Mouse (Mus musculus) liver, embryonic 15.5 days (tissue): ENCODE data around the gene Cspg4. TPM values are rescaled to one million over a fixed set of nuclear protein-coding genes. Genes with fewer than 3 reads are reported as not detected.

Experiments
- ATAC-seq: fragments of 200-750 bp; cut with Nextera tagmentation; 2 replicates; pipeline ENCODE4 v1.8.0; 2017; ENCODE audit warnings: moderate number of reproducible peaks, mild to moderate bottlenecking, moderate library complexity; ENCODE audit not compliant: insufficient read depth
- H3K27ac ChIP-seq: fragments of 300-500 bp; sonication (generic); replicated peaks from 2 replicates; pipeline ENCODE4 v1.5.1; 2015; ENCODE audit warnings: mild to moderate bottlenecking, inconsistent platforms
- H3K27me3 ChIP-seq: fragments of 300-500 bp; sonication (generic); 2 replicates; pipeline ENCODE4 v1.6.1; 2015; ENCODE audit warnings: mild to moderate bottlenecking, inconsistent platforms
- H3K36me3 ChIP-seq: fragments of 300-500 bp; sonication (generic); replicated peaks from 2 replicates; pipeline ENCODE4 v1.6.1; 2015; ENCODE audit warnings: moderate library complexity, mild to moderate bottlenecking, inconsistent platforms
- H3K4me1 ChIP-seq: fragments of 300-500 bp; sonication (generic); replicated peaks from 2 replicates; pipeline ENCODE4 v1.6.1; 2015; ENCODE audit warnings: inconsistent platforms
- H3K4me2 ChIP-seq: fragments of 300-500 bp; sonication (generic); 2 replicates; pipeline ENCODE4 v1.6.1; 2015; ENCODE audit warnings: moderate library complexity, mild to moderate bottlenecking, inconsistent platforms
- H3K4me3 ChIP-seq: fragments of 300-500 bp; sonication (generic); replicated peaks from 2 replicates; pipeline ENCODE4 v1.5.1; 2015; ENCODE audit warnings: mild to moderate bottlenecking, inconsistent platforms
- H3K9ac ChIP-seq: fragments of 300-500 bp; sonication (generic); 2 replicates; pipeline ENCODE4 v1.6.1; 2015; ENCODE audit warnings: moderate library complexity, mild to moderate bottlenecking, inconsistent platforms
- H3K9me3 ChIP-seq: fragments of 300-500 bp; sonication (generic); replicated peaks from 2 replicates; pipeline ENCODE4 v1.6.1; 2016; ENCODE audit warnings: inconsistent platforms
- WGBS: fragments of 180-500 bp; shearing (Covaris S2); methylation state at CpG from one replicate; pipeline ENCODE4 v1.1.7; 2015; ENCODE audit warnings: mixed read lengths; ENCODE audit not compliant: insufficient replicate concordance; 5-methylcytosine and 5-hydroxymethylcytosine counted together
- polyA plus RNA-seq: library from polyadenylated mRNA; unstranded; fragments of >200 nt; fragmentation: Nextera tagmentation; extraction: Ambion mirVana; gene quantifications from 2 replicates; pipeline ENCODE4 v1.2.1, GENCODE M21; 2015

Cspg4 gene
- polyA plus RNA-seq, 1 experiment from 2014 or later, result 0.61 TPM

- Histone ChIP-seq H3K4me1 (no peaks in the 10 kb centered on the region), H3K27ac (no peak within 1 kb of the TSS), H3K9me3 (no peaks in the 10 kb centered on the region), H3K4me2 (peak within 1 kb of the TSS; percentile 48), H3K36me3 (no peaks in the 10 kb centered on the region), H3K27me3 (peaks cover 37% of the 10 kb centered on the region), H3K9ac (no peak within 1 kb of the TSS), H3K4me3 (0 out of 2 replicates have a peak within 1 kb of the TSS, but pooled peaks have one; percentile 10)
- no peak for ATAC-seq
- WGBS, result 19% methylated on average over 3 of the region's 3 CpGs
Measured at GRCm38 (mm10) chr9:56864216-56864729, 560 bp upstream of the Cspg4 start, which contains the start of gene Odf3l1. Odf3l1 (minus strand) TSS chr9:56864679.

GRCm38 (mm10) chr9:56865673-56866400 is 1.0 kb downstream of the Cspg4 start:
- Histone ChIP-seq H3K9me3 (no peaks in the 10 kb centered on the region), H3K27ac (no peak overlapping the region), H3K4me2 (peak overlapping the region; percentile 48; the same call in 1 of the 2 replicates), H3K27me3 (peaks cover 37% of the 10 kb centered on the region), H3K36me3 (no peaks in the 10 kb centered on the region), H3K4me3 (no peak overlapping the region), H3K9ac (no peak overlapping the region), H3K4me1 (no peaks in the 10 kb centered on the region)
- 47% methylated on average over 11 of the region's 11 CpGs for WGBS
- ATAC-seq, result no peak

GRCm38 (mm10) chr9:56866430-56866829 is 1.6 kb downstream of the Cspg4 start:
- ATAC-seq, result no peak
- H3K4me2 ChIP-seq, result no peak overlapping the region
- H3K9ac ChIP-seq, result no peak overlapping the region
- H3K4me1 ChIP-seq, result no peaks in the 10 kb centered on the region
- H3K4me3 ChIP-seq, result no peak overlapping the region
- no peaks in the 10 kb centered on the region for H3K36me3 ChIP-seq
- no peaks in the 10 kb centered on the region for H3K9me3 ChIP-seq
- no peak overlapping the region for H3K27ac ChIP-seq
- H3K27me3 ChIP-seq, result peaks cover 37% of the 10 kb centered on the region
- 53% methylated on average over 5 of the region's 5 CpGs for WGBS

GRCm38 (mm10) chr9:56868292-56868691 is 3.5 kb downstream of the Cspg4 start:
- WGBS, result 48% methylated on average over 6 of the region's 6 CpGs
- H3K4me2 ChIP-seq, result no peak overlapping the region
- H3K4me1 ChIP-seq, result no peaks in the 10 kb centered on the region
- H3K4me3 ChIP-seq, result no peak overlapping the region
- no peak overlapping the region for H3K9ac ChIP-seq
- no peak for ATAC-seq
- H3K27ac ChIP-seq, result no peak overlapping the region
- no peaks in the 10 kb centered on the region for H3K9me3 ChIP-seq
- no peaks in the 10 kb centered on the region for H3K36me3 ChIP-seq
- peaks cover 34% of the 10 kb centered on the region for H3K27me3 ChIP-seq

GRCm38 (mm10) chr9:56869552-56869951 is 4.7 kb downstream of the Cspg4 start:
- no peak overlapping the region for H3K4me3 ChIP-seq
- no peak overlapping the region for H3K4me2 ChIP-seq
- no peak for ATAC-seq
- no peaks in the 10 kb centered on the region for H3K4me1 ChIP-seq
- no peak overlapping the region for H3K9ac ChIP-seq
- WGBS, result 65% methylated on average over 13 of the region's 13 CpGs
- peaks cover 21% of the 10 kb centered on the region for H3K27me3 ChIP-seq
- H3K9me3 ChIP-seq, result no peaks in the 10 kb centered on the region
- no peaks in the 10 kb centered on the region for H3K36me3 ChIP-seq
- H3K27ac ChIP-seq, result no peak overlapping the region

GRCm38 (mm10) chr9:56870778-56871177 is 5.9 kb downstream of the Cspg4 start:
- ATAC-seq, result no peak
- H3K36me3 ChIP-seq, result no peaks in the 10 kb centered on the region
- H3K4me2 ChIP-seq, result no peak overlapping the region
- H3K9me3 ChIP-seq, result no peaks in the 10 kb centered on the region
- peaks cover 9% of the 10 kb centered on the region; the same call in 1 of the 2 replicates for H3K27me3 ChIP-seq
- 28% methylated on average over 10 of the region's 10 CpGs for WGBS
- no peaks in the 10 kb centered on the region for H3K4me1 ChIP-seq
- no peak overlapping the region for H3K4me3 ChIP-seq
- H3K27ac ChIP-seq, result no peak overlapping the region
- H3K9ac ChIP-seq, result no peak overlapping the region

- Histone ChIP-seq H3K27me3 (peaks cover 5% of the 10 kb centered on the region; the same call in 1 of the 2 replicates), H3K4me1 (no peaks in the 10 kb centered on the region), H3K4me2 (no peak overlapping the region), H3K27ac (no peak overlapping the region), H3K36me3 (no peaks in the 10 kb centered on the region), H3K9ac (no peak overlapping the region), H3K4me3 (no peak overlapping the region), H3K9me3 (no peaks in the 10 kb centered on the region)
- no peak for ATAC-seq
- WGBS, result 30% methylated on average over 5 of the region's 5 CpGs
Measured at GRCm38 (mm10) chr9:56871191-56871590, 6.4 kb downstream of the Cspg4 start.

- no peaks in the 10 kb centered on the region for H3K27me3 ChIP-seq
- no peaks in the 10 kb centered on the region for H3K36me3 ChIP-seq
- H3K4me3 ChIP-seq, result no peak overlapping the region
- no peak overlapping the region for H3K4me2 ChIP-seq
- H3K4me1 ChIP-seq, result no peaks in the 10 kb centered on the region
- H3K9ac ChIP-seq, result no peak overlapping the region
- 66% methylated on average over 5 of the region's 5 CpGs for WGBS
- no peak overlapping the region for H3K27ac ChIP-seq
- ATAC-seq, result no peak
- no peaks in the 10 kb centered on the region for H3K9me3 ChIP-seq
Measured at GRCm38 (mm10) chr9:56872105-56872903, 7.5 kb downstream of the Cspg4 start.

GRCm38 (mm10) chr9:56873097-56873496 is 8.3 kb downstream of the Cspg4 start:
- Histone ChIP-seq H3K9me3 (no peaks in the 10 kb centered on the region), H3K27ac (no peak overlapping the region), H3K4me3 (no peak overlapping the region), H3K9ac (no peak overlapping the region), H3K36me3 (no peaks in the 10 kb centered on the region), H3K4me2 (no peak overlapping the region), H3K4me1 (no peaks in the 10 kb centered on the region), H3K27me3 (no peaks in the 10 kb centered on the region)
- no peak for ATAC-seq
- 33% methylated on average over 1 of the region's 1 CpGs for WGBS

GRCm38 (mm10) chr9:56876784-56877183 is 12.0 kb downstream of the Cspg4 start:
- no peaks in the 10 kb centered on the region for H3K36me3 ChIP-seq
- 64% methylated on average over 9 of the region's 9 CpGs for WGBS
- H3K9ac ChIP-seq, result no peak overlapping the region
- H3K9me3 ChIP-seq, result no peaks in the 10 kb centered on the region
- no peak overlapping the region for H3K4me3 ChIP-seq
- H3K27ac ChIP-seq, result no peak overlapping the region
- ATAC-seq, result no peak
- no peaks in the 10 kb centered on the region for H3K27me3 ChIP-seq
- H3K4me1 ChIP-seq, result no peaks in the 10 kb centered on the region
- H3K4me2 ChIP-seq, result no peak overlapping the region

GRCm38 (mm10) chr9:56877284-56877683 is 12.5 kb downstream of the Cspg4 start:
- Histone ChIP-seq H3K4me3 (no peak overlapping the region), H3K9ac (no peak overlapping the region), H3K4me2 (no peak overlapping the region), H3K27me3 (no peaks in the 10 kb centered on the region), H3K36me3 (no peaks in the 10 kb centered on the region), H3K4me1 (no peaks in the 10 kb centered on the region), H3K9me3 (no peaks in the 10 kb centered on the region), H3K27ac (no peak overlapping the region)
- ATAC-seq, result no peak
- 48% methylated on average over 5 of the region's 5 CpGs for WGBS
